Mouse (Mus musculus): ENCODE results near the gene Nkx2-3.

DNA sequence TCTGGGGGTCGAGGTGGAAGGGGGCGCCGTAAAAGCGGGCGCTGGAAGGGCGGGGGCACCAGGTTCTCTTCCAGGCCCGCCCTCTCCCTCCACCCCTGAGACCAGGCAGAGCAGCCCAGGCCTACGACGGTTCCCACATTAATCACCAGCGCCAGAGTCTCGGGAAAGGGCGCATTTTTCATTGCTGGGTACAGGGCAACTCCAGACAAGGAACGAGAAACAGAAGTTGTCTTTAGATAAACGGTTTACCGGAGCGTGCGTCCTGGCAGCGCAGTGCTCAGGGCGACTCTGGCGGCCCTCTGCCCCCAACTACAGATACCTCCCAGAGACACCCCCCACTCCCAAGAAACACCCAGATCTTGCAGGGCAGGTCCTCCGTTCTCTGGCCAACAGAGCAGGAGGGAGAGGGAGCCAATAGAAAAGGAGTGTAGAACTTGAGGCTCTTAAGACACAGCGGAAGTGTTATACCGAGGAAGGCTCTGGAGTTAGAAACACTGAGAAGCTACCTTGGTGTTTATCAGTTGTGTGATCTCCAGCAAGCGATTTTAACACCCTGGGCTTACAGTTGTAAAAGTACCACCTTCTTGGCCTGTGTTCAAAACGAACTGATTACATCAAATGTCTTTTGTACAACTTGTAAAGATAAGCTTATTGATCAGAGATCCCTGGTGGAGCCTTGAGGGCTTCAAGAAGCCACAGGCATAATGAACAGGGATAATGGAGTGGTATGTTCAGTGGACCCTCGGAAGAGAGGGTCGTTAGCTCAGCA lies 12.2 kb upstream of the Nkx2-3 start:
- TF ChIP-seq FLI1 (IDR thresholded peaks at IDR 0.05; ENCODE audit: low read length) (no peak), GATA1 (IDR thresholded peaks at IDR 0.05; ENCODE audit: borderline replicate concordance, low read length) (no peak)
